Mouse (Mus musculus): ENCODE data around the gene Slc25a20. TPM values are rescaled to one million over a fixed set of nuclear protein-coding genes. Genes with fewer than 3 reads are reported as not detected.

Slc25a20 gene
- total and polyA plus RNA-seq, 2 experiments from 2014 or later: 32.5 to 44.4 TPM

DNA sequence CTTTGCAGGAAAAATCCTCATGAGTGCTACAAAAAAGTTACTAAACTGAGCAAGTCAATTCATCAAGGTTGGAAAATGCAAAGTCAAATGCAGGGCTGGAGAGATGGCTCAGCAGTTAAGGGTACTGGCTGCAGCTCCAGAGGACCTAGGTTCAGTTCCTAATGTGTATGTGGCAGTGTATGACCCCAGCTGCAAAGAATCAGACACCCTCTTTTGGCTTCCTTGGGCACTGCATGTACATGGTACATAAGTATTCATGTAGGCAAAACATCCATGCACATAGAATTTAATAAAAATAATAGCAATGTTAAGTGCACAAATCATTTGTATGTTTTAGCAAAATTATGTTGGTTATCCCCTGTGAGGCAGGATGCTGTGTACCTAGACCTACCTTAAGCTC, 70.6 kb downstream of the Slc25a20 start:
- H3K4me1 ChIP-seq (ENCODE audit: insufficient read depth, low read length): no peaks in the 10 kb centered on the region
- no peaks in the 10 kb centered on the region for H3K9me3 ChIP-seq (ENCODE audit: low read length)
- no peak overlapping the region for H3K9ac ChIP-seq (replicated peaks; ENCODE audit: low read length, poor library complexity, severe bottlenecking)
- no peak overlapping the region for H3K4me2 ChIP-seq (ENCODE audit: low read depth, low read length, poor library complexity, severe bottlenecking)
- ATAC-seq (ENCODE audit: low FRiP score): no peak
- no peaks in the 10 kb centered on the region for H3K27me3 ChIP-seq (ENCODE audit: insufficient read depth, low read length)
- H3K27ac ChIP-seq (ENCODE audit: low read depth, low read length): no peak overlapping the region
- peaks cover 27% of the 10 kb centered on the region for H3K36me3 ChIP-seq (ENCODE audit: insufficient read depth, low read length)
- DNase-seq (ENCODE audit: low spot score): no peak
- H3K4me3 ChIP-seq (ENCODE audit: low read depth, low read length): no peak overlapping the region
- TF ChIP-seq CTCF (IDR thresholded peaks at IDR 0.05): peak; percentile 34; the same call in 1 of the 2 replicates

Small RNAs within 50 kb of the gene (microRNA-seq; reads per million reads assigned to microRNA genes)
- gene Gm26298 (ENCODE audit: borderline number of aligned reads): not detected

Other genes starting within 250 kb of the Slc25a20 start
- 1.5 and 2.0 TPM in 2 replicates for gene Ccdc36, start 233.6 kb upstream of the Slc25a20 start, total RNA-seq (2014; rRNA removed)
- gene Ccdc36, start 233.6 kb upstream of the Slc25a20 start, polyA plus RNA-seq (2015; fragmentation: Nextera tagmentation; extraction: Ambion mirVana): 1.9 TPM in 2 replicates
- not detected in 2 replicates for gene BC048562, start 225.6 kb upstream of the Slc25a20 start, total RNA-seq (2014; rRNA removed)
- not detected in 2 replicates for gene BC048562, start 225.6 kb upstream of the Slc25a20 start, polyA plus RNA-seq (2015; fragmentation: Nextera tagmentation; extraction: Ambion mirVana)
- 37.3 and 39.8 TPM in 2 replicates for gene Ccdc71, start 201.6 kb upstream of the Slc25a20 start, total RNA-seq (2014; rRNA removed)
- 56.8 and 61.2 TPM in 2 replicates for gene Ccdc71, start 201.6 kb upstream of the Slc25a20 start, polyA plus RNA-seq (2015; fragmentation: Nextera tagmentation; extraction: Ambion mirVana)
- gene Klhdc8b, start 200.5 kb upstream of the Slc25a20 start, total RNA-seq (2014; rRNA removed): 82.4 and 86.3 TPM in 2 replicates
- gene Klhdc8b, start 200.5 kb upstream of the Slc25a20 start, polyA plus RNA-seq (2015; fragmentation: Nextera tagmentation; extraction: Ambion mirVana): 56.1 and 59.2 TPM in 2 replicates
- 56.5 and 169 TPM in 2 replicates for gene Lamb2, start 182.4 kb upstream of the Slc25a20 start, total RNA-seq (2014; rRNA removed)
- 15.8 and 18.5 TPM in 2 replicates for gene Lamb2, start 182.4 kb upstream of the Slc25a20 start, polyA plus RNA-seq (2015; fragmentation: Nextera tagmentation; extraction: Ambion mirVana)
- gene Usp19, start 171.5 kb upstream of the Slc25a20 start, total RNA-seq (2014; rRNA removed): 86.5 and 113 TPM in 2 replicates
- gene Usp19, start 171.5 kb upstream of the Slc25a20 start, polyA plus RNA-seq (2015; fragmentation: Nextera tagmentation; extraction: Ambion mirVana): 48.2 and 50.7 TPM in 2 replicates
- gene Qars, start 154.4 kb upstream of the Slc25a20 start, total RNA-seq (2014; rRNA removed): 107 and 146 TPM in 2 replicates
- 62.0 and 62.6 TPM in 2 replicates for gene Qars, start 154.4 kb upstream of the Slc25a20 start, polyA plus RNA-seq (2015; fragmentation: Nextera tagmentation; extraction: Ambion mirVana)
- gene Qrich1, start 145.3 kb upstream of the Slc25a20 start, total RNA-seq (2014; rRNA removed): 240 and 284 TPM in 2 replicates
- gene Qrich1, start 145.3 kb upstream of the Slc25a20 start, polyA plus RNA-seq (2015; fragmentation: Nextera tagmentation; extraction: Ambion mirVana): 103 and 109 TPM in 2 replicates
- gene Impdh2, start 101.8 kb upstream of the Slc25a20 start, total RNA-seq (2014; rRNA removed): 81.3 and 81.7 TPM in 2 replicates
- gene Impdh2, start 101.8 kb upstream of the Slc25a20 start, polyA plus RNA-seq (2015; fragmentation: Nextera tagmentation; extraction: Ambion mirVana): 93.7 and 96.6 TPM in 2 replicates
- gene Ndufaf3, start 94.7 kb upstream of the Slc25a20 start, total RNA-seq (2014; rRNA removed): 56.9 and 62.9 TPM in 2 replicates
- gene Ndufaf3, start 94.7 kb upstream of the Slc25a20 start, polyA plus RNA-seq (2015; fragmentation: Nextera tagmentation; extraction: Ambion mirVana): 93.1 and 93.8 TPM in 2 replicates
- 98.3 and 119 TPM in 2 replicates for gene Dalrd3, start 92.2 kb upstream of the Slc25a20 start, total RNA-seq (2014; rRNA removed)
- 310 and 313 TPM in 2 replicates for gene Dalrd3, start 92.2 kb upstream of the Slc25a20 start, polyA plus RNA-seq (2015; fragmentation: Nextera tagmentation; extraction: Ambion mirVana)
- 610 and 628 TPM in 2 replicates for gene Wdr6, start 83.3 kb upstream of the Slc25a20 start, total RNA-seq (2014; rRNA removed)
- gene Wdr6, start 83.3 kb upstream of the Slc25a20 start, polyA plus RNA-seq (2015; fragmentation: Nextera tagmentation; extraction: Ambion mirVana): 378 and 391 TPM in 2 replicates
- 51.7 and 65.8 TPM in 2 replicates for gene P4htm, start 64.4 kb upstream of the Slc25a20 start, total RNA-seq (2014; rRNA removed)
- gene P4htm, start 64.4 kb upstream of the Slc25a20 start, polyA plus RNA-seq (2015; fragmentation: Nextera tagmentation; extraction: Ambion mirVana): 48.7 and 53.5 TPM in 2 replicates
- 43.1 and 61.9 TPM in 2 replicates for gene Arih2, start 12.7 kb upstream of the Slc25a20 start, total RNA-seq (2014; rRNA removed)
- 36.7 and 37.3 TPM in 2 replicates for gene Arih2, start 12.7 kb upstream of the Slc25a20 start, polyA plus RNA-seq (2015; fragmentation: Nextera tagmentation; extraction: Ambion mirVana)
- 107 and 137 TPM in 2 replicates for gene Prkar2a, start 27.2 kb downstream of the Slc25a20 start, total RNA-seq (2014; rRNA removed)
- 44.8 and 49.7 TPM in 2 replicates for gene Prkar2a, start 27.2 kb downstream of the Slc25a20 start, polyA plus RNA-seq (2015; fragmentation: Nextera tagmentation; extraction: Ambion mirVana)
- gene Ip6k2, start 121.7 kb downstream of the Slc25a20 start, total RNA-seq (2014; rRNA removed): 126 and 138 TPM in 2 replicates
- gene Ip6k2, start 121.7 kb downstream of the Slc25a20 start, polyA plus RNA-seq (2015; fragmentation: Nextera tagmentation; extraction: Ambion mirVana): 228 and 230 TPM in 2 replicates
- gene Nckipsd, start 146.3 kb downstream of the Slc25a20 start, total RNA-seq (2014; rRNA removed): 30.1 and 83.4 TPM in 2 replicates
- gene Nckipsd, start 146.3 kb downstream of the Slc25a20 start, polyA plus RNA-seq (2015; fragmentation: Nextera tagmentation; extraction: Ambion mirVana): 25.7 and 32.5 TPM in 2 replicates
- 61.7 and 76.3 TPM in 2 replicates for gene Celsr3, start 164.2 kb downstream of the Slc25a20 start, total RNA-seq (2014; rRNA removed)
- gene Celsr3, start 164.2 kb downstream of the Slc25a20 start, polyA plus RNA-seq (2015; fragmentation: Nextera tagmentation; extraction: Ambion mirVana): 7.2 and 7.4 TPM in 2 replicates
- 18.0 and 20.2 TPM in 2 replicates for gene Slc26a6, start 191.2 kb downstream of the Slc25a20 start, total RNA-seq (2014; rRNA removed)
- gene Slc26a6, start 191.2 kb downstream of the Slc25a20 start, polyA plus RNA-seq (2015; fragmentation: Nextera tagmentation; extraction: Ambion mirVana): 23.8 and 24.6 TPM in 2 replicates